Mouse (Mus musculus) ES-E14 (cell line): Measurements from ENCODE around the gene 2510039O18Rik. TPM values are rescaled to one million over a fixed set of nuclear protein-coding genes. Genes with fewer than 3 reads are reported as not detected.

ENCODE experiments used
- DNase-seq: peaks from one replicate; pipeline ENCODE4 v3.0.0-alpha.2; 2013; ENCODE audit warnings: low read depth, low spot score
- H3K27ac ChIP-seq: 2 replicates; pipeline ENCODE4 v1.5.1; 2012; ENCODE audit warnings: low read depth, mild to moderate bottlenecking, low read length, moderate library complexity, mixed read lengths; ENCODE audit not compliant: poor library complexity, insufficient read depth, severe bottlenecking
- H3K36me3 ChIP-seq: 2 replicates; pipeline ENCODE4 v1.6.1; 2012; ENCODE audit warnings: mild to moderate bottlenecking, low read length, moderate library complexity, mixed read lengths; ENCODE audit not compliant: control insufficient read depth, poor library complexity, insufficient read depth, severe bottlenecking
- H3K4me1 ChIP-seq, 2 experiments: fragments of 150-350 bp in 1 of 2; sonication (generic) in 1 of 2; 2 replicates each; pipeline ENCODE4 v1.6.1; 2012; ENCODE audit warnings: low read length in 2 of 2, mild to moderate bottlenecking in 1 of 2, mixed read lengths in 1 of 2; ENCODE audit not compliant: control insufficient read depth in 2 of 2, insufficient read depth in 2 of 2, poor library complexity in 1 of 2
- H3K4me3 ChIP-seq, 2 experiments: fragments of 150-350 bp in 1 of 2; sonication (generic) in 1 of 2; 2 replicates each; pipeline ENCODE4 v1.5.1; 2012; ENCODE audit warnings: low read length in 2 of 2, low read depth in 1 of 2, mild to moderate bottlenecking in 1 of 2, mixed read lengths in 1 of 2; ENCODE audit not compliant: insufficient read depth in 1 of 2, poor library complexity in 1 of 2, severe bottlenecking in 1 of 2
- H3K9ac ChIP-seq: 2 replicates; pipeline ENCODE4 v1.6.1; 2012; ENCODE audit warnings: low read depth, mild to moderate bottlenecking, low read length, mixed read lengths; ENCODE audit not compliant: poor library complexity, insufficient read depth, severe bottlenecking
- H3K9me3 ChIP-seq: fragments of 150-350 bp; sonication (generic); 2 replicates; pipeline ENCODE4 v1.6.1; 2012; ENCODE audit warnings: low read depth, mild to moderate bottlenecking, low read length; ENCODE audit not compliant: control insufficient read depth, insufficient read depth
- CHD2 ChIP-seq: IDR thresholded peaks from 2 replicates; pipeline ENCODE4 v1.6.1; 2014; ENCODE audit warnings: mild to moderate bottlenecking, low read depth, low read length, inconsistent platforms
- HCFC1 ChIP-seq: IDR thresholded peaks from 2 replicates; pipeline ENCODE4 v1.6.1; 2012; ENCODE audit warnings: low read length, inconsistent platforms, borderline replicate concordance; ENCODE audit not compliant: insufficient read depth
- MAFK ChIP-seq: IDR thresholded peaks from 2 replicates; pipeline ENCODE4 v1.6.1; 2014; ENCODE audit warnings: mild to moderate bottlenecking, low read depth, low read length, inconsistent platforms; ENCODE audit not compliant: insufficient read depth
- ZC3H11A ChIP-seq: IDR thresholded peaks from 2 replicates; pipeline ENCODE4 v1.6.1; 2012; ENCODE audit warnings: low read depth, mild to moderate bottlenecking, inconsistent platforms, low read length, borderline replicate concordance
- ZNF384 ChIP-seq: IDR thresholded peaks from 2 replicates; pipeline ENCODE4 v1.6.1; 2012; ENCODE audit warnings: low read depth, low read length, inconsistent platforms
- in situ Hi-C, 2 experiments: fragments of 600-800 bp; cut with MboI; formaldehyde crosslinking; loops; one replicate each; pipeline ENCODE4 v1.15.1; 2025; ENCODE audit warnings: low sequenced_read_pairs in 2 of 2, inconsistent platforms in 1 of 2; ENCODE audit not compliant: unreplicated experiment in 2 of 2
- total RNA-seq: library from RNA; depleted of rRNA; stranded (reverse); fragments of 300-350 nt; gene quantifications from 2 replicates; pipeline ENCODE4 v1.2.3, GENCODE M21; 2012

Gene 2510039O18Rik
- total RNA-seq, 1 experiment = 73.5 TPM

DNA sequence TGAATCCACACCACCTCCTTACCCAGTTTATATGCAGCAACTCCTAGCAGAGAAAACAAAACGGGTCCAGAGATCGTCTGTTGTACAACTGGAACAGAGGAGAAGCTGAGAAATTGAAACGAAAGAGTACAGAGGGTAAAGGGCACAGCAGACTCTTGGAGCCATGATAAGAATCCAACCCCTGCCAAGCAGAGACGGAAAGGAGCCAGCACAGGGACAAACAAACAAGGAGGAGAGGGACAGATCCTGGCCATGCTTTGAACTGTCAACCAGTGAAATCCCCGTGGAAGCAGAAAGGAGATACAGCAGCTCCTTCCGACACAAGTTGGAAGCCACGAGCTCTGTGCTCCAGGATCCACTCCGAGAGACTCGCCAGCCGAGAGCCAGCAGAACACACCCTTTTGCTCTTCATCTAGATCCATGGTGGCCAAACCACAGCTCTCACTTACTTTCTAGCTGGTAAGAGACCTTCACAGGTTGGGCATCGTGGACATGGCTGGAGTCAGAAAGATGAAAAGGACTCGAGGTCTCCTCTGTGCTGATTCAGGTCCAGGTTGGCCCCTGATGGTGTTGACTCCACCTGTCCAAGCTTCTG, 37.7 kb upstream of the 2510039O18Rik start:
- no peak overlapping the region for H3K4me3 ChIP-seq
- no peak for DNase-seq

DNA sequence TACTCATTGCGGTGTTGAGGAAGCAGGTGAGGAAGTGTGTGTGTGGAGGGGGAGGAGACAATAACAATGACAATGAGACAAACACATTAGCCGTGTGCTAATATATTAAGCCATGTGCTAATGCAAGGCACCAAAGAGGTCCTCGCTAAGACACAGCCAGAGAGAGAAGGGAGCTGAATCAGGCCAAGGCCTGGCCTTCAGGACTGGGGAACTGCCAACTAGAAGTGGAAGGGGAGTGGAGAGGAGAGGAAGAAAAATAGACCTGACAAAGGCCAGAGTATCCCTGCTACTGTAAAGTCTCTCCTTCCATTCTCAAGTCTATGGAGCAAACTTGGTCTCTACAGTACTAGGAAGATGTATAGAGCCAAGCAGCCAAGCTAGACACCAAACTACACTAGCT, 37.1 kb upstream of the 2510039O18Rik start:
- H3K9me3 ChIP-seq = no peaks in the 10 kb centered on the region
- peaks cover under 1% of the 10 kb centered on the region; the same call in 1 of the 2 replicates for H3K36me3 ChIP-seq
- peaks cover 0 to 1% of the 10 kb centered on the region in 2 experiments; a peak in 1 of 4 replicates for H3K4me1 ChIP-seq
- in situ Hi-C loops = no loop called here
- H3K9ac ChIP-seq = no peak overlapping the region; the same call in 1 of the 2 replicates
- TF ChIP-seq HCFC1 (no peak), CHD2 (no peak), ZC3H11A (no peak)
- DNase-seq = no peak
- peak overlapping the region; percentile 91 to 99 for H3K4me3 ChIP-seq
- no peak overlapping the region for H3K27ac ChIP-seq

More for the DNA sequence above, 37.7 kb upstream of the 2510039O18Rik start:
- H3K36me3 ChIP-seq = peaks cover 6% of the 10 kb centered on the region; the same call in 1 of the 2 replicates
- in situ Hi-C loops = no loop called here
- no peak overlapping the region for H3K27ac ChIP-seq
- H3K9me3 ChIP-seq = no peaks in the 10 kb centered on the region
- no peak overlapping the region for H3K9ac ChIP-seq
- H3K4me1 ChIP-seq = peaks cover 0 to 1% of the 10 kb centered on the region in 2 experiments; a peak in 1 of 4 replicates
- TF ChIP-seq MAFK (no peak), ZC3H11A (no peak), CHD2 (no peak), HCFC1 (no peak), ZNF384 (no peak)

DNA sequence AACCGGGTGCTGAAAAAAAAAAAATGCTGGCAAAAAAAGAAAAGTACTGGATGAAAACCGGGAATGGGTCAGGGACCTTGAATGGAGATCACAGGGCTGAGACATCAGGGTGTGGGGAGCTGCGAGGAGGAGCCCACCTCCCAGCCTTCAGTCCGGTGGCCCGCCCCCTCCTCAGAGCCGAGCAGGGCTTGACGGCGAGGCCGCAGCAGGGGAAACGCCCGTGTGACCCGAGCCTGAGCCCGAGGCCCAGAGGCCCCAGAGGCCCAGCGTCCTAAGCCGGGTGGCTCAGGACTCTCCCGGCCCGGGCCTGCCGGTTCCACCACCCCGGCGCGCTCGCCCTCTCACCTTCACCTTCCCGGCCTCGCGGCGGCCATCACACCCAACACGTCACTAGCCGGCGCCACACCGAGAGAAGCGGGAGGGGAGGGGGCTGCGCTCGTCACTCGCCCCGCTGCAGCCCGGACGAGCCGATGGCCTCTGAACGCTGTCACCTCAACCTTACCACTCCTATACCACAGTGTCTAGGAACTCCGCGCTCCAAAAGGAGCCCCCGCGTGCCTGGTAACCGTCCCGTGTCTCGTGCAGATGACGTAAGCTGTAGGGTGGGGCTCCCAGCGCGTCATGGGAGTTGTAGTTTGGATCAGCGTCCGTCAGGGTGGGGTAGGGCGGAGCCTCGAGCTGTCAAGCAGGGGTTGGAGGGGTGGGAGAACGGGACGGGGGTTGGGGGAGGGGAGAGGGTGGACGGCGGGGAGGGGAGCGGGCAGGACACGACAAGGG, 36.2 kb upstream of the 2510039O18Rik start, which contains the start of gene Mfn2:
TSS of gene Mfn2 (minus strand) at position 392 of the 777 bp plus-strand sequence.
- Histone ChIP-seq H3K9ac (peak within 1 kb of the TSS; percentile 99), H3K9me3 (no peaks in the 10 kb centered on the region), H3K4me3 (peak within 1 kb of the TSS; percentile 91 to 99), H3K4me1 (peaks cover 0 to 1% of the 10 kb centered on the region in 2 experiments; a peak in 1 of 4 replicates), H3K27ac (peak within 1 kb of the TSS; percentile 93; the same call in 1 of the 2 replicates), H3K36me3 (no peaks in the 10 kb centered on the region)
- TF ChIP-seq HCFC1 = peak; percentile 95
- TF ChIP-seq ZC3H11A = no peak
- TF ChIP-seq ZNF384 = no peak
- in situ Hi-C loops = no loop called here
- DNase-seq = peak; percentile 78

DNA sequence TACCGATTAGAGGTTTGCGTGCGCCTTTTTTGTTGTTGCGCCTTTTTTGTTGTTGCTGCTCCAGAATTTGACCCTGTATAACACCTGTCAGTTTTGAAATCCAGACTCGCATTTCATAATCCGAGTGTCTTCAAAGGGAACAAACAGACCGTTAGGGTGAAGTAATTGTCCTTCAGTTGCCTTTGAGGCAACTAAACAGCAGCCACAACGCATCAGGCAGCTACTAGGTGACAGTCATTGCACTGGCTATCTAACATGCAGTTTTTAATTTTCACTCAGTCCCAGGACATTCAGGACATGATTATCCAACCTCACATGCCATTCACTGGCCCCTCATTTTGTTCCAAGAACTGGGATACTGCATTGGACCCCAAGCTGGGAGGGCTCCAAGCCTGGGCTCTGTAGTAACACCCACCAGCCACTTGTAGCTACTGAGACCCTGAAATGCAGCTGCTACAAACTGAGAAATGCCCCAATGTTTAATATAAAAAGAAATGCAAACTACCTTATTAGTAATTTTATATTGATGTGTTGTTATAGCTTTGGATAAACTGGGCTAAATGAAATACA, 35.5 kb upstream of the 2510039O18Rik start:
- no peak for DNase-seq
- H3K4me1 ChIP-seq = peaks cover 0 to 1% of the 10 kb centered on the region in 2 experiments; a peak in 1 of 4 replicates
- H3K4me3 ChIP-seq = peak overlapping the region; percentile 91 to 99; a peak in 2 of 4 replicates
- no peak overlapping the region for H3K9ac ChIP-seq
- no peaks in the 10 kb centered on the region for H3K9me3 ChIP-seq
- in situ Hi-C loops = no loop called here
- TF ChIP-seq ZNF384 (no peak), CHD2 (no peak; the same call in 1 of the 2 replicates), HCFC1 (no peak), MAFK (no peak)
- H3K27ac ChIP-seq = no peak overlapping the region
- H3K36me3 ChIP-seq = no peaks in the 10 kb centered on the region
